In the genomic region with DNA sequence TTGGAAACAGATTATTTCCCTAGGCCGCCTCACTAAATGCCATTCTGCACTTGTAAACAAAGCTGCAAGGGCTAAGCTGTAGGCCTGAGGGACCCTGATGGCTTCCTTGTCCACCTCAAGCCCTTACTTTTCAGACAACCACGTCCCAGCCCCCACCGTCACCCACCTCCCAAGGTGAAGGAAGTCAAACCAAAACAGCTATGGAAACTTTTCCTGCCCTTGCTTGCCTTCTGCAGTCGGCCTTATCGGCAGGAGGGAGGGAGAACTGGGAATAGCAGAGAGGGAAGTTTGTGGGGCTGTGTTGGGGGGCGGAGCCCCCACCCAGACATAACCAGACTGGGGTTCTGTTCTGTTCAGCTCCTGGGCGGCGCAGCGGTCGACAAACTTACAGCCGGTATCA, we compare ENCODE assay signal across 20 mouse cellular contexts. TPM values are rescaled to one million over a fixed set of nuclear protein-coding genes. Genes with fewer than 3 reads are reported as not detected.
DNase-seq lines count a peak whose midpoint lies in the region; ATAC-seq and TF ChIP-seq lines count a peak whose summit lies in the region.
"Had no signal": no experiment of that assay in that cellular context is flagged by ENCODE, and none has a peak within 500 bp of the region (broad histone marks: within the 10 kb centered on the region; RNA-seq: fewer than 3 reads in every experiment).

No protein-coding gene starts in this region.

- H3K27me3 ChIP-seq in kidney, postnatal 0 days (ENCODE audit: insufficient read depth, low read length) = 0 out of 2 replicates have a peak, but pooled peaks cover 3% of the 10 kb centered on the region
- peaks cover 99% of the 10 kb centered on the region for H3K27me3 ChIP-seq in limb, embryonic 10.5 days (ENCODE audit: low read depth, poor library complexity, severe bottlenecking)
- peaks cover 85% of the 10 kb centered on the region for H3K27me3 ChIP-seq in stomach, embryonic 16.5 days (ENCODE audit: control insufficient read depth, insufficient read depth, low read length)

- H3K36me3 ChIP-seq in kidney, postnatal 0 days (ENCODE audit: insufficient read depth, low read length) = no peaks in the 10 kb centered on the region
- H3K36me3 ChIP-seq in limb, embryonic 10.5 days = no peaks in the 10 kb centered on the region
- H3K36me3 ChIP-seq in stomach, embryonic 16.5 days (ENCODE audit: control insufficient read depth, insufficient read depth, low read length) = no peaks in the 10 kb centered on the region
- H3K36me3 ChIP-seq: hindbrain, embryonic 15.5 days; midbrain, embryonic 10.5 days had no signal

- peaks cover 10% of the 10 kb centered on the region; the same call in 1 of the 2 replicates for H3K4me1 ChIP-seq in kidney, postnatal 0 days (replicated peaks; ENCODE audit: insufficient read depth, low read length)
- H3K4me1 ChIP-seq in limb, embryonic 10.5 days = peaks cover 73% of the 10 kb centered on the region
- 0 out of 2 replicates have a peak, but pooled peaks cover 5% of the 10 kb centered on the region for H3K4me1 ChIP-seq in stomach, embryonic 16.5 days (ENCODE audit: control insufficient read depth, insufficient read depth, low read length)

- peak overlapping the region; percentile 67 for H3K27ac ChIP-seq in kidney, postnatal 0 days
- H3K27ac ChIP-seq in limb, embryonic 10.5 days = no peak overlapping the region
- H3K27ac ChIP-seq in stomach, embryonic 16.5 days (ENCODE audit: low read length) = no peak overlapping the region
- H3K27ac ChIP-seq: hindbrain, embryonic 15.5 days; midbrain, embryonic 10.5 days had no signal

- WGBS in kidney, postnatal 0 days = 20% methylated on average over 11 of the region's 11 CpGs
- WGBS in limb, embryonic 10.5 days = under 1% methylated on average over 11 of the region's 11 CpGs
- 9% methylated on average over 11 of the region's 11 CpGs for WGBS in stomach, embryonic 16.5 days

- TF ChIP-seq CTCF in kidney, postnatal 0 days (IDR thresholded peaks at IDR 0.05; ENCODE audit: low read depth) = no peak

- no peaks in the 10 kb centered on the region for H3K9me3 ChIP-seq in kidney, postnatal 0 days (replicated peaks; ENCODE audit: low read length)
- H3K9me3 ChIP-seq in limb, embryonic 10.5 days (replicated peaks) = no peaks in the 10 kb centered on the region
- no peaks in the 10 kb centered on the region for H3K9me3 ChIP-seq in stomach, embryonic 16.5 days (replicated peaks; ENCODE audit: control insufficient read depth, low read length)
- H3K9me3 ChIP-seq: hindbrain, embryonic 15.5 days; midbrain, embryonic 10.5 days had no signal

- peak; percentile 30 to 44 for DNase-seq in adrenal gland, postnatal 36 days
- no peak for DNase-seq in adrenal gland, postnatal 4 days (ENCODE audit: low spot score in 2 of 2)
- no peak for DNase-seq in kidney, postnatal 0 days (ENCODE audit: low spot score)
- DNase-seq in kidney, adult 11 months = no peak
- no peak for DNase-seq in limb, embryonic 10.5 days (ENCODE audit: low spot score)
- no peak for DNase-seq in ovary, postnatal 10 days (ENCODE audit: low spot score)
- no peak for DNase-seq in embryo, embryonic 10 days (ENCODE audit: low spot score)
- DNase-seq: cerebellum, adult 9-11 months; heart, postnatal 10 days; layer of hippocampus, postnatal 36 days; right cerebral cortex, postnatal 4 days; thymus, postnatal 4 days had no signal

- peak overlapping the region; percentile 72 for H3K9ac ChIP-seq in kidney, postnatal 0 days (ENCODE audit: low read depth, low read length)
- H3K9ac ChIP-seq in stomach, embryonic 16.5 days (ENCODE audit: low read length) = no peak overlapping the region
- H3K9ac ChIP-seq: hindbrain, embryonic 15.5 days had no signal

- ATAC-seq in kidney, postnatal 0 days (replicated peaks; ENCODE audit: low FRiP score, low read depth) = no peak
- no peak for ATAC-seq in stomach, embryonic 16.5 days (ENCODE audit: insufficient read depth, low FRiP score)
- ATAC-seq: forebrain, embryonic 16.5 days; Patski had no signal

- peak overlapping the region; percentile 91 for H3K4me2 ChIP-seq in kidney, postnatal 0 days (ENCODE audit: low read length)
- peak overlapping the region; percentile 46; the same call in 1 of the 2 replicates for H3K4me2 ChIP-seq in stomach, embryonic 16.5 days (ENCODE audit: low read depth, low read length)
- H3K4me2 ChIP-seq: hindbrain, embryonic 15.5 days had no signal

- H3K4me3 ChIP-seq in kidney, postnatal 0 days (replicated peaks; ENCODE audit: low read depth, low read length) = peak overlapping the region; percentile 52
- H3K4me3 ChIP-seq in limb, embryonic 10.5 days = peak overlapping the region; percentile 20; the same call in 1 of the 2 replicates
- peak overlapping the region; percentile 1; the same call in 1 of the 2 replicates for H3K4me3 ChIP-seq in stomach, embryonic 16.5 days (replicated peaks; ENCODE audit: low read length)
- H3K4me3 ChIP-seq: hindbrain, embryonic 15.5 days; midbrain, embryonic 10.5 days had no signal

RNA-seq across cellular contexts. Expression of a gene that starts 1.8 kb away (rescaled TPM):
- 10 to 100 TPM; 25.4 to 29.5 TPM for total RNA-seq in adrenal gland, postnatal 36 days (2021)
- total RNA-seq in adrenal gland, postnatal 4 days (2021) = 10 to 100 TPM; 22.2 to 22.7 TPM
- 5.8 TPM in 2 replicates for polyA plus RNA-seq in kidney, postnatal 0 days (2015; fragmentation: Nextera tagmentation; extraction: Ambion mirVana)
- 5.1 and 6.0 TPM in 2 replicates for polyA plus RNA-seq in limb, embryonic 10.5 days (2016; fragmentation: Nextera tagmentation; extraction: Ambion mirVana)
- polyA plus RNA-seq in stomach, embryonic 16.5 days (2015; fragmentation: Nextera tagmentation; extraction: Ambion mirVana) = 2.0 and 2.5 TPM in 2 replicates
- total RNA-seq: heart, postnatal 10 days; layer of hippocampus, postnatal 36 days; left cerebral cortex, postnatal 36 days had no signal
- polyA plus RNA-seq: forebrain, embryonic 16.5 days; liver, embryonic 16.5 days; midbrain, embryonic 10.5 days had no signal

RNA-seq across cellular contexts. Expression of a gene that starts 5.9 kb away (rescaled TPM):
- total RNA-seq in adrenal gland, postnatal 36 days (2021) = 10 to 100 TPM; 43.2 to 46.3 TPM
- total RNA-seq in adrenal gland, postnatal 4 days (2021) = 10 to 100 TPM; 40.3 to 41.5 TPM
- polyA plus RNA-seq in kidney, postnatal 0 days (2015; fragmentation: Nextera tagmentation; extraction: Ambion mirVana) = 7.8 and 9.3 TPM in 2 replicates
- 10.1 and 10.2 TPM in 2 replicates for polyA plus RNA-seq in limb, embryonic 10.5 days (2016; fragmentation: Nextera tagmentation; extraction: Ambion mirVana)
- polyA plus RNA-seq in stomach, embryonic 16.5 days (2015; fragmentation: Nextera tagmentation; extraction: Ambion mirVana) = 3.3 and 3.8 TPM in 2 replicates
- total RNA-seq: layer of hippocampus, postnatal 36 days; left cerebral cortex, postnatal 36 days had no signal
- polyA plus RNA-seq: forebrain, embryonic 16.5 days; liver, embryonic 16.5 days; midbrain, embryonic 10.5 days had no signal

RNA-seq across cellular contexts. Expression of a gene that starts 16.0 kb away (rescaled TPM):
- under 1 TPM; 0.72 to 0.96 TPM for total RNA-seq in adrenal gland, postnatal 36 days (2021)
- total RNA-seq in adrenal gland, postnatal 4 days (2021) = 1 to 10 TPM; 3.0 to 4.8 TPM
- 11.0 and 12.4 TPM in 2 replicates for polyA plus RNA-seq in kidney, postnatal 0 days (2015; fragmentation: Nextera tagmentation; extraction: Ambion mirVana)
- 4.4 and 6.9 TPM in 2 replicates for polyA plus RNA-seq in limb, embryonic 10.5 days (2016; fragmentation: Nextera tagmentation; extraction: Ambion mirVana)
- not detected in 2 replicates for polyA plus RNA-seq in stomach, embryonic 16.5 days (2015; fragmentation: Nextera tagmentation; extraction: Ambion mirVana)
- total RNA-seq: heart, postnatal 10 days; layer of hippocampus, postnatal 36 days; left cerebral cortex, postnatal 36 days had no signal
- polyA plus RNA-seq: forebrain, embryonic 16.5 days; liver, embryonic 16.5 days; midbrain, embryonic 10.5 days; stomach, embryonic 14.5 days had no signal

RNA-seq across cellular contexts. Expression of a gene that starts 25.0 kb away (rescaled TPM):
- 1 to 10 TPM; 5.7 to 6.2 TPM for total RNA-seq in adrenal gland, postnatal 36 days (2021)
- total RNA-seq in adrenal gland, postnatal 4 days (2021) = 1 to 10 TPM; 7.9 to 8.0 TPM
- 2.7 and 3.9 TPM in 2 replicates for polyA plus RNA-seq in kidney, postnatal 0 days (2015; fragmentation: Nextera tagmentation; extraction: Ambion mirVana)
- polyA plus RNA-seq in limb, embryonic 10.5 days (2016; fragmentation: Nextera tagmentation; extraction: Ambion mirVana) = 10.6 and 12.7 TPM in 2 replicates
- polyA plus RNA-seq in stomach, embryonic 16.5 days (2015; fragmentation: Nextera tagmentation; extraction: Ambion mirVana) = 17.5 and 19.4 TPM in 2 replicates
- total RNA-seq: layer of hippocampus, postnatal 36 days; left cerebral cortex, postnatal 36 days had no signal
- polyA plus RNA-seq: forebrain, embryonic 16.5 days had no signal

RNA-seq across cellular contexts. Expression of a gene that starts 25.6 kb away (rescaled TPM):
- total RNA-seq in adrenal gland, postnatal 36 days (2021) = under 1 TPM; 0.17 to 0.20 TPM
- total RNA-seq in adrenal gland, postnatal 4 days (2021) = 1 to 10 TPM; 1.2 to 5.6 TPM
- polyA plus RNA-seq in kidney, postnatal 0 days (2015; fragmentation: Nextera tagmentation; extraction: Ambion mirVana) = 30.6 and 34.1 TPM in 2 replicates
- 21.4 and 51.4 TPM in 2 replicates for polyA plus RNA-seq in limb, embryonic 10.5 days (2016; fragmentation: Nextera tagmentation; extraction: Ambion mirVana)
- 0.06 TPM in 1 of 2 replicates, not detected in the other for polyA plus RNA-seq in stomach, embryonic 16.5 days (2015; fragmentation: Nextera tagmentation; extraction: Ambion mirVana)
- total RNA-seq: heart, postnatal 10 days; layer of hippocampus, postnatal 36 days; left cerebral cortex, postnatal 36 days had no signal
- polyA plus RNA-seq: forebrain, embryonic 16.5 days; hindbrain, embryonic 15.5 days; liver, embryonic 16.5 days; midbrain, embryonic 10.5 days; stomach, embryonic 14.5 days had no signal

Comparison
In these comparisons a context has a peak if more than half of its experiments do, and no peak if none do; other contexts are left out.
1. DNase-seq: peak in adrenal gland, postnatal 36 days (2 of 2); none in adrenal gland, postnatal 4 days (0 of 2), kidney, postnatal 0 days (single experiment), kidney, adult 11 months (single experiment), limb, embryonic 10.5 days (single experiment), ovary, postnatal 10 days (single experiment) and embryo, embryonic 10 days (single experiment).
2. H3K4me3 ChIP-seq: peak in every context shown above with its lines; median percentile 52 in kidney, postnatal 0 days; 20 in limb, embryonic 10.5 days; 1 in stomach, embryonic 16.5 days.